Mouse (Mus musculus) kidney, embryonic 16.5 days (tissue): ENCODE measurements around the gene Camp. TPM values are rescaled to one million over a fixed set of nuclear protein-coding genes. Genes with fewer than 3 reads are reported as not detected.
A peak's percentile ranks its signal among the peaks of the same experiment; 100 is the strongest.

ENCODE experiments used
- ATAC-seq: fragments of 200-750 bp; cut with Nextera tagmentation; 2 replicates; pipeline ENCODE4 v1.8.0; 2017; ENCODE audit warnings: moderate TSS enrichment; ENCODE audit not compliant: low FRiP score, low TSS enrichment
- H3K27ac ChIP-seq: fragments of 300-500 bp; sonication (generic); 2 replicates; pipeline ENCODE4 v1.5.1; 2014; ENCODE audit warnings: low read length
- H3K27me3 ChIP-seq: fragments of 300-500 bp; sonication (generic); 2 replicates; pipeline ENCODE4 v1.6.1; 2014; ENCODE audit warnings: low read length, control low read depth, mixed read lengths; ENCODE audit not compliant: insufficient read depth
- H3K36me3 ChIP-seq: fragments of 300-500 bp; sonication (generic); 2 replicates; pipeline ENCODE4 v1.6.1; 2014; ENCODE audit warnings: low read length, control low read depth, mixed read lengths; ENCODE audit not compliant: insufficient read depth
- H3K4me1 ChIP-seq: fragments of 300-500 bp; sonication (generic); 2 replicates; pipeline ENCODE4 v1.6.1; 2014; ENCODE audit warnings: low read length, control low read depth, mixed read lengths; ENCODE audit not compliant: insufficient read depth
- H3K4me2 ChIP-seq: fragments of 300-500 bp; sonication (generic); replicated peaks from 2 replicates; pipeline ENCODE4 v1.6.1; 2014; ENCODE audit warnings: low read depth, low read length
- H3K4me3 ChIP-seq: fragments of 300-500 bp; sonication (generic); 2 replicates; pipeline ENCODE4 v1.5.1; 2014; ENCODE audit warnings: mild to moderate bottlenecking, low read length
- H3K9ac ChIP-seq: fragments of 300-500 bp; sonication (generic); replicated peaks from 2 replicates; pipeline ENCODE4 v1.6.1; 2014; ENCODE audit warnings: low read length
- H3K9me3 ChIP-seq: fragments of 300-500 bp; sonication (generic); 2 replicates; pipeline ENCODE4 v1.6.1; 2016; ENCODE audit warnings: low read length, control low read depth
- WGBS: fragments of 180-500 bp; shearing (Covaris S2); extraction: QIAGEN DNeasy Blood & Tissue Kit; methylation state at CpG from one replicate; pipeline ENCODE4 v1.1.7; 2014; 5-methylcytosine and 5-hydroxymethylcytosine counted together
- polyA plus RNA-seq: library from polyadenylated mRNA; unstranded; fragments of >200 nt; fragmentation: Nextera tagmentation; extraction: Ambion mirVana; gene quantifications from 2 replicates; pipeline ENCODE4 v1.2.1, GENCODE M21; 2015

Gene Camp
- polyA plus RNA-seq: 1.4 and 2.2 TPM in 2 replicates

DNA sequence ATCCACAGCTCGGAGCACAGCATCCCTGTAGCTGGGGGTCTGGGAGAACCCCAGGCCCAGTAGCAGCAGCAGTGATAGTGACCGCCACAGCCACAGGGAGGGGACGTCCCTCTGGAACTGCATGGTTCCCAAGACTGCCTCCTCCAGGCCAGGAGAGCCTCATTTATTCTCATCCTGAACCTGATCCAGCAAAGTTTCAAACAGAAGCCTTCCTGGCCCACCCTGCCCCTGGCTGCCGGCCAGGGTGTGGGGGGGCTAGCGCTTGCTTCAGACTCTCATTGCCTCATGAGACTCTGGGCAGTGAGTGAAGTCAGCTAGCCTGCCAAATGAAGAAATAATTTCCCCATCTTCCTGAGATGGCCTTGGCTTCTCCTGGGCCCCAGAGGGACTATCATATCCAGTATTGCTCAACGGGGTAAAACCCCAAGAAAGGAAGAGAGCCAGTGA is at the start of gene Camp:
TSS of gene Camp (minus strand) at position 306 of the 447 bp plus-strand sequence.
- 50% methylated on average over 6 of the region's 6 CpGs for WGBS
- Histone ChIP-seq H3K9ac (no peak within 1 kb of the TSS), H3K27ac (no peak within 1 kb of the TSS), H3K4me2 (no peak within 1 kb of the TSS), H3K4me3 (no peak within 1 kb of the TSS), H3K9me3 (no peaks in the 10 kb centered on the region), H3K27me3 (no peaks in the 10 kb centered on the region), H3K36me3 (no peaks in the 10 kb centered on the region), H3K4me1 (no peaks in the 10 kb centered on the region)
- peak; percentile 61 for ATAC-seq

DNA sequence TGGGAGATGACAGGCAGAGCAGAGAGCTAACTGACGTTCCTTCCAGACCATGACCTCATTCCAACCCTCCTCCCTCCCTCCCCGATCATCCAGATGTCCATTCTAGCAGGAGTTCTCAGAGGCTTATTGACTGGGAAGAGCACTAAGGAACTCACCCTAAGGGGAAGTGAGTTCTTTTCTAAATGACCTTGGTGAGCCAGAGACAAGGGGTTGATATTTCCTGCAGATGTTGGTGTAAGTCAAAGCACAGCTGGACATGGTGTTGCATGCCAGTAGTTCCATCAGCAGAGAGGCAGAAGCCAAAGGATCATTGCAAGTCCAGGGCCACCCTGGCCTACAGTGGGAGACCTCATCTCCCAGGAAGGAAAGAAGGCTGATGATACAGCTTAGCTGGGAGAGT is 48.6 kb upstream of the Camp start:
- H3K9me3 ChIP-seq: no peaks in the 10 kb centered on the region
- no peak for ATAC-seq
- peaks cover 6% of the 10 kb centered on the region; the same call in 1 of the 2 replicates for H3K36me3 ChIP-seq
- H3K4me2 ChIP-seq: no peak overlapping the region
- H3K4me3 ChIP-seq: no peak overlapping the region
- WGBS: 46% methylated on average over 2 of the region's 2 CpGs
- no peak overlapping the region for H3K27ac ChIP-seq
- peaks cover 23% of the 10 kb centered on the region for H3K4me1 ChIP-seq
- no peaks in the 10 kb centered on the region for H3K27me3 ChIP-seq
- H3K9ac ChIP-seq: no peak overlapping the region

DNA sequence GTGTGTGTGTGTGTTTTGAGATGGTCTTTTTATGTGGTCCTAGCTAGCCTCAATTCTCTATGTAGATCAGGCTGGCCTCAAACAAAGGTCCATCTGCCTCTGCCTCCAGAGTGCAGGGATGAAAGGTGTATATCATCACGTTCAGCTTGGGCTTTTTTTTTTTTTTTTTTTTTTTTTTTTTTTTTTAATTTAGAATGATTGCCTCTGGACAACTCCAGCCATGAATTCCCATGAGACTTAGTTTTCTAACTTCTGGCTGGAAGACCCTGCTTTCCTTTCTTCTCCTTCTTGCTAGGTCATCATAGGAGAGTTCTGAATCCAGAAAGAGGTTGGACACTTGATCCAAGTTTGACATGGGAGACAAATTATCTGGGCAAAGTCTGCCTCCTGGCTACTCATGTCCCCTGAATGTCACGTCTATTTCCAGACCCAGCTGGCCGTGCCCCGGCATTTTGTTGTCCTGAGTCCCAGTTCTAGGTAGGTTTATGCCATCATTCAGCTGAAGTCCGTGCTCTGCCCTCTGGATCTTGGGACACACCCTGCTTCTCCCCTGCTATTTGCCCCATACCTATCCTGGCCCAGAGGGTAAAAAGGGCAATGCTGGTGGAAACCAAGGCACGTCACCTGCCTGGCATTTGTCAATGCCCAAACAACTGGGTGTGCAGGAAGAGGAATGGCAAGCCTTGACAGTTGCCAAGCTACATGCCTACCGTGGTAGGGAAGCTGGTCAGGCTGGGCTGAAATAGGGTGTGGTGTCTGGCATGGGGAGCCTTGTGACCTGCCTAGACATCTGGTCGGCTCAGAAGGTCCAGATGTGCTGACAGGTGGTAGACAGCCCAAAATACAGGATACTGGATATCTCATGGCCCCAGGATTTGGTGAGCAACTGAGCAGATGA is 47.1 kb upstream of the Camp start:
- 71% methylated on average over 8 of the region's 8 CpGs for WGBS
- no peak for ATAC-seq
- no peaks in the 10 kb centered on the region for H3K9me3 ChIP-seq
- H3K9ac ChIP-seq: no peak overlapping the region
- peaks cover 23% of the 10 kb centered on the region for H3K4me1 ChIP-seq
- H3K4me3 ChIP-seq: no peak overlapping the region
- peak overlapping the region; percentile 83; the same call in 1 of the 2 replicates for H3K27ac ChIP-seq
- no peak overlapping the region for H3K4me2 ChIP-seq
- peaks cover 20% of the 10 kb centered on the region for H3K36me3 ChIP-seq
- H3K27me3 ChIP-seq: no peaks in the 10 kb centered on the region

DNA sequence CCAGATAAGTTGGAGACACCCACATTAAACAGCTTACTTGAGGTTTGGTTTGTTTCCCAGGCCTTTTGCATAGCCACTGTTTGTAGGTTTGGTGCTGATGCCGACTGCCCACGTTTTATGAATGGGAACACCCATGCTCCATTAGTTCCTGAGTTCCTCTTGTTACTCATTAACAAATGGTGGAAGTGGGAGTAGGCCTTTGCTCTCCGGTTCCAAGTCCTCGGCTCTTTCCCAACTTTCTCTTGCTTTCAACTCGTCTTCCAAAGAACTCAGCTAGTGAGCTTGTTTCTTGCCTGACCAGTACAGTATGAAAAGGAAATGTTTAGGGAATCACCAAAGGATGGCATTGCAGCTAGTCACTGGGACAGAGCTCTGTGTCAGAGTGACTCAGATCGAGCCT is 46.2 kb upstream of the Camp start:
- 44% methylated on average over 6 of the region's 6 CpGs for WGBS
- peaks cover 23% of the 10 kb centered on the region for H3K4me1 ChIP-seq
- H3K4me2 ChIP-seq: 0 out of 2 replicates have a peak overlapping the region, but pooled peaks have one; percentile 8
- peak overlapping the region; percentile 83 for H3K27ac ChIP-seq
- H3K27me3 ChIP-seq: no peaks in the 10 kb centered on the region
- H3K9ac ChIP-seq: no peak overlapping the region
- ATAC-seq: peak; percentile 67; the same call in 1 of the 2 replicates
- no peak overlapping the region for H3K4me3 ChIP-seq
- no peaks in the 10 kb centered on the region for H3K9me3 ChIP-seq
- H3K36me3 ChIP-seq: peaks cover 27% of the 10 kb centered on the region

DNA sequence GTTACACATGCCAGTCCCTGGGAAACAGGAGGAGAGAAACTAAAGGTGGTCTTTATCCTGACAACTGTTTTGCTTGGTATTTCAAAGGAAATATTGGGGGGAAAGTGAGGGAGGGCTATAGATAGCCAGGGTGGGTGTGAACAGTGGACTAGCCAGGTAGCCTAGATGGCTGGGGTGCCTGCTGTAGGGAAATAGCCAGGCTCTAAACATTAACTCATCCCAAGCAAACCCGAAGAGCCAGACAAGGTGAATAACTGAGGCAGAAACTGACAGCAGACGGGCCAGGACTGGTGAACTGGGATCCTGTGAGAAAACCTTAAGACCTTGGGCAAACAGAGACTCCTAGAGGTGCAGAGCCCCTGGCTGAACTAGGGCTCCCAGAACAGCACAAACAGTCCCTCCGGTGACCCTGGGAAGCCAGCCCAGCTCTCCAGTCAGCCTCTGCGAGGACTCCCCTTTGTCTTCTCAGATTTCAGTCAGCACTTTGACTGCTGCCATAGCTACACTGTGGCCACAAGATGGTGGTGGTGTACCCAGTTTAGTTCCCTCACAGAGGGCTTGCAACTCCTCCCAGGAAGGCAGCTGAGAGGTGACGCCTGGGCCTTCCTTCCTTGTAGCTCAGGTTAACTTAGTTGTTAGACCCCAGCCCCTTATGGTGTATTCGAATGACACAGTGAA is 45.1 kb upstream of the Camp start:
- H3K4me3 ChIP-seq: no peak overlapping the region
- H3K9ac ChIP-seq: peak overlapping the region; percentile 38
- peak overlapping the region; percentile 83 for H3K27ac ChIP-seq
- H3K4me1 ChIP-seq: peaks cover 22% of the 10 kb centered on the region
- no peaks in the 10 kb centered on the region for H3K27me3 ChIP-seq
- no peak overlapping the region for H3K4me2 ChIP-seq
- peak; percentile 89 for ATAC-seq
- 16% methylated on average over 6 of the region's 6 CpGs for WGBS
- H3K9me3 ChIP-seq: no peaks in the 10 kb centered on the region
- peaks cover 38% of the 10 kb centered on the region for H3K36me3 ChIP-seq

DNA sequence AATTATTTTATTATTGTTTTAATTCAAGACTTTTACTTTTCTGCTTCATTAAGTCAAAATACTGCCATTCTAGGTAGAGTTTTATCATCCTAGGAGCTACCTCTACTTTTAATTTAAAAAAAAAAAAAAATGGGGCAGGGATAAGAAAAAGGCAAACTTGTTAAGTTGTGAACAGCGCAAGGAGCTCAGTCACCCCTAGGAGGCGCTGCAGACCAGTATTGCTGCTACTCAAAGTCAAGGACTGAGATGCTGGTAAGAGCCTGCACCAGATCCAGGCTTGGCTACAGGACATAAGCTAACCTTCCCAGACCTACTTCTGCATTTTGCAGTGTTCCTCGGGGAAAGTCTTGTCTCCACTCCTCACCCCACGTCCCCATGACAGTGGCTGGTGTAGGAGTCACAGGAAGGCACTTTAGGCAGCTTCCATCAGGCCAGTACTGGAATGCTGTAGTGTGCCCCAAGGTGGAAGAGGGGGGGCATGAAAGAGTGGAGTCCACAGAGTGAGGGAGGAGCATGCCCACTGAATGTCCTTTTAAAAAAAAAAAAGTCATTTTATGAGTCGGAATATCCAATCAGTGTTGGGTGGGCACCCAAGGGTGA is 43.3 kb upstream of the Camp start:
- no peak overlapping the region for H3K9ac ChIP-seq
- H3K4me2 ChIP-seq: no peak overlapping the region
- H3K27me3 ChIP-seq: no peaks in the 10 kb centered on the region
- peaks cover 17% of the 10 kb centered on the region for H3K4me1 ChIP-seq
- no peak overlapping the region; the same call in 1 of the 2 replicates for H3K27ac ChIP-seq
- 64% methylated on average over 5 of the region's 5 CpGs for whole genome bisulfite sequencing
- peaks cover 54% of the 10 kb centered on the region for H3K36me3 ChIP-seq
- no peaks in the 10 kb centered on the region for H3K9me3 ChIP-seq
- no peak for ATAC-seq
- H3K4me3 ChIP-seq: no peak overlapping the region

DNA sequence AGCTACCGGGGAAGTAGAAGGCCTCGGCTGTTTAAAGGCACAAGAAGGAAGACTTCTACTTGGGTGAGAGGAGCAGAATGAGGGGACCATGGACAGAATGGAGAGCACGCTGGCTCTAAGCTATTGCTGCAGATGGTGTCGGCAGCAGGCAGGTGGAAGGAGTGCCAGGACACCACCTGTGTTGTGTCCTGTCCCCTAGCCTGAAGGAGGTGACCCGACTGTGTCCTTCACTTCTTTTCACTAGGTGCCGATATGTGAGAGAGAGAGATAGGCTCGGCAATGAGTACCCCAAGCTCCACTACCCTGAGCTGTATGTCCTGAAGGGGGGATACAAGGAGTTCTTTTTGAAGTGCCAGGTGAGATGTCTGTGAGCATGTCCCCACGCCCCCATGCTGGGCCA is 42.1 kb upstream of the Camp start:
- H3K27me3 ChIP-seq: no peaks in the 10 kb centered on the region
- no peak overlapping the region for H3K27ac ChIP-seq
- H3K9me3 ChIP-seq: no peaks in the 10 kb centered on the region
- H3K4me1 ChIP-seq: peaks cover 17% of the 10 kb centered on the region
- peaks cover 63% of the 10 kb centered on the region for H3K36me3 ChIP-seq
- H3K9ac ChIP-seq: no peak overlapping the region
- ATAC-seq: no peak
- WGBS: 90% methylated on average over 8 of the region's 8 CpGs
- no peak overlapping the region for H3K4me3 ChIP-seq
- no peak overlapping the region for H3K4me2 ChIP-seq

DNA sequence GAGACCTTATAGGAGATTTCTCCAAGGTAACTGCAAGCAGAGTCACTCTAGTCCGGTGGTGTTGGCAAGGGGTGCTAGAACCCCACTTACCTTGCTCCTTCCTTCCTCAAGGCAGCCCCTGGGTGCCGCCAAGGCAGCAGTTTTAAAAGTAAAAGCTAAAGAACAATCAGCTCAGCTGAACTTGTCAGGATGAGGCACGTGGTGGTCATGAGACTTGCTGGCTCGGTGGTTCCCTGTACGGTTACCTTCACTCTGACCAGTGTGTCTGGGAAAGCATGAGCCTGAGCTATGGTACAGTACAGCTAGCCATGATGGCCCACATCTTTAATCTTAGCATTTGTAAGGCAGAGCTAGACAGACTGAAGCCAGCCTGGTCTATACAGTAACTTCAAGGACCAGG is 37.9 kb upstream of the Camp start:
- Histone ChIP-seq H3K4me3 (no peak overlapping the region), H3K36me3 (peaks cover 94% of the 10 kb centered on the region), H3K4me1 (no peaks in the 10 kb centered on the region), H3K9ac (no peak overlapping the region), H3K4me2 (no peak overlapping the region), H3K27me3 (no peaks in the 10 kb centered on the region), H3K27ac (no peak overlapping the region), H3K9me3 (no peaks in the 10 kb centered on the region)
- no peak for ATAC-seq
- WGBS: 86% methylated on average over 5 of the region's 5 CpGs

DNA sequence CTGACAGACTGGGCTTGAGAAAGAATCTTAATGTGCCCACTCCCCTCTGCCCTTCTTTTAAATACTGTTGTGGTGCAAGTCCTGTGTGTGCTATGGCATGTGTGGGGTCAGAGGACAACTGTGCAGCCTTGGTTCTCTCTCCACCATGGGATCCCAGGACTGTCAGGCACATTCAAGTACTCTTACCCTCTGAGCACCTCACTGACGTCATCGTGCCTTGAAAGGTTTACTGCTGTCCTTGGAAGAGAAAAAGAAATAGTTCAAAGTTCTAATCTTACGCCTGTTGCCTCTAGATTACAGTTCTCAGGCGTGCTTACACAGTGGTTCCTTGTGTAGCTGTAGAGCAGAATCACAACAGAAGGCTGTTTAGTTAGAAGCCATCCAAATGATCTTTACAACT is 36.8 kb upstream of the Camp start:
- Histone ChIP-seq H3K4me2 (no peak overlapping the region), H3K27me3 (no peaks in the 10 kb centered on the region), H3K36me3 (peaks cover 90% of the 10 kb centered on the region), H3K27ac (no peak overlapping the region), H3K9ac (no peak overlapping the region), H3K9me3 (no peaks in the 10 kb centered on the region), H3K4me3 (no peak overlapping the region), H3K4me1 (no peaks in the 10 kb centered on the region)
- ATAC-seq: no peak
- WGBS: 64% methylated on average over 4 of the region's 4 CpGs
